Mouse (Mus musculus) E14TG2a.4 (cell line): ENCODE data around the gene Babam1.

Experiments used
- CTCF ChIP-seq: conservative IDR thresholded peaks from 2 replicates; pipeline ENCODE4 v1.5.1; 2014; ENCODE audit warnings: low read length
- POU5F1 ChIP-seq: IDR thresholded peaks from 2 replicates; pipeline ENCODE4 v1.6.1; 2014; ENCODE audit warnings: low read length, borderline replicate concordance

GRCm38 (mm10) chr8:71379008-71379407 is 17.7 kb upstream of the Babam1 start:
- TF ChIP-seq CTCF: no peak
- no peak for TF ChIP-seq POU5F1
